Mouse (Mus musculus): ENCODE results near the gene Ercc1. TPM values are rescaled to one million over a fixed set of nuclear protein-coding genes. Genes with fewer than 3 reads are reported as not detected.
A peak's percentile ranks its signal among the peaks of the same experiment; 100 is the strongest.

Gene Ercc1
- total RNA-seq, 4 experiments from 2014 or later, result 27.1 to 33.7 (median 28.7) TPM

DNA sequence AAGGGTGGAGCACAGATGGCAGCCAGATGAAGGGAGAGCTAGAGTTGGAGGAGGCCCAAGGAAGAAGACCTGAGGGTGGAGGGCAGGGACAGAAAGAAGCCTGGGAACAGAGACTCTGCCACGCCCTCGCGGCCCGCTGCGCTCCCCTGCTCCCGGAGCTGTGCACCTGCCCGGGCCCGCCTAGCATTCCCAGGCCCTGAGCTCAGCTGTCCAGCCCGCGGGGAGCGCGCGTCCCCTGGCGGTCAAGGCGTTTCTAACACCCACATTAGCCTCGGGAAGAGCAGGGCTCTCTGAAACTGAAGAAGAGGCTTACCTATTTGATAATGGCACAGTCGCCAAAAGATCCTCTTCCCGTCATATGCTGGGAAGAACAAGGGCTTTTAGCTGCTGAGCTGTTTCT lies 19.3 kb downstream of the Ercc1 start:
- peak; percentile 61 to 77 for DNase-seq (ENCODE audit: low spot score in 2 of 2)

DNA sequence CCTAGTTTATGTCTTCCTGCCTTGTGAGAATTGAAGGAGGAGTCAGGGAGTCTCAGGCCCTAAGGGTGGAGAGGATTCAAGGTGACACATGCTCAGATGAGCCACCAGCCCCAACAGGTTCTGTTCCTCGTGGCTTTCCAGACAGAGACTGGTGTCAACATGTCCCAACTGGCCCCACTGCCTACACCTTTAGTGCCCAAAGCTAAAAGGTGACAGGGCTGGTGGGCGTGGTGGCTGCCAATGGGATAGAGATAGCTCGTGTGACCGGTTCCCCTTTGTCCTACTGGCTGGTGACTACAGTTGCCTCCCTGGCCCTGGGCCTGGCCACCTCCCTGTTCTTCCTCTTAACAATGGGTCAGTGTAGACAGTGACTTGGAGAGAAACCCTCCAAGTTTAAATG lies 20.8 kb downstream of the Ercc1 start:
- no peak for DNase-seq (ENCODE audit: low spot score in 2 of 2)

DNA sequence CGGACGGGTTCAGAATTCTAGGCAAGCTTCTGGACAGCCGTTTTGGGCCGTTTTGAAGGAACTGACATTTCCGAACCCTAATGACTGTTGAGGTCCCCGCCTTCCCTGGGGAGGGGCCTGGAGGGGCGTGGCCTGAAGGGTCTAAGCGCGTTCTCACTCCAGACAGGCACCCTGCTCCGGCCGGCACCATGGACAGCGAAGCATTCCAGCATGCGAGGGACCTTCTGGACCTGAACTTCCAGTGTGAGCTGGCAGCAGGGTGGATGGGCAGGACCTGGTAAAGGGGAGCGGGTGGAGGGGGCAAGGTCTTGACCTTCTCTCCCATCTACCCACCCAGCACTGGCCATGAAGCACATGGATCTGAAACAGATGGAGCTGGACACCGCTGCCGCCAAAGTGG lies 23.8 kb downstream of the Ercc1 start:
- DNase-seq (ENCODE audit: low spot score in 2 of 2), result no peak

DNA sequence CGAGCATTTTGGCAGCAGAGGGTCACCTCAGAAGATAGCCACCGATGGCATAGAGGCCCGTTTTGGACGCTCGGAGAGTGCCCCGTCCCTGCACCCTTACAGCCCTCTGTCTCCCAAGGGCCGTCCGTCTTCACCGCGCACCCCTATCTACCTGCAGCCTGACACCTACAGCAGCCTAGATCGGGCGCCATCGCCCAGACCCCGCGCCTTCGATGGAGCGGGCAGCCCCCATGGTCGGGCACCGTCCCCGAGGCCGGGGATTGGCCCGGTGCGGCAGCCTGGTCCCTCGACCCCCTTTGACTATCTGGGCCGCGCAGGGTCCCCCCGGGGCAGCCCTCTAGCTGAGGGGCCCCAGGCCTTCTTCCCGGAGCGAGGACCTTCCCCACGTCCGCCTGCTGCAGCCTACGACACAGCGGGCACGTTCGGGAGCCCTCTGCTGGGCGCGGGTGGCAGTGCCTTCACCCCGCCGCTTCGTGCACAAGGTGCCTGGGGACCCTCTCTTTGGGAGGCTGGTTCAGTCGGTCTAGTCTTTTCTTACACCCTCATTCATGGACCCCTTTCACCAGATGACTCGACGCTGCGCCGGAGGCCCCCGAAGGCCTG lies 25.3 kb downstream of the Ercc1 start:
- no peak for DNase-seq (ENCODE audit: low spot score in 2 of 2)

DNA sequence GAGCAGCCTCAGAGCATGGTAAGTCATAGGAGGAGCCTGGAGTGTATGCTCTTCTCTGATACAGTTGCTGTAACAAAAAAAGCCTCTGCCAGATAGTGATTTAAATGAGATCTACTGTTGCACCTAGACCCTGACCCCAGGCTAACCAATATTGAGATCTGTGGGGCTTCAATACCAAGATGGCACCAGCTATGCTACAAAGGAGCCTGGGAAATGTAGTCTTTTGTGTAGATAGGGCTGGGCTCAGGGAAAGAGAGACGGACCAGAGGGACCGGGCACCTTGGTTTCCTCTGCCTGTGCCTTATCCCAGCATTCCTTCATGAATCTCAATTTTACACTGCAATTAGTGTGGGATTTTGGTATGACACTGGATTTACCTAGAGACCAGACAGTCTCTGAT lies 28.8 kb downstream of the Ercc1 start:
- no peak for DNase-seq (ENCODE audit: low spot score in 2 of 2)

DNA sequence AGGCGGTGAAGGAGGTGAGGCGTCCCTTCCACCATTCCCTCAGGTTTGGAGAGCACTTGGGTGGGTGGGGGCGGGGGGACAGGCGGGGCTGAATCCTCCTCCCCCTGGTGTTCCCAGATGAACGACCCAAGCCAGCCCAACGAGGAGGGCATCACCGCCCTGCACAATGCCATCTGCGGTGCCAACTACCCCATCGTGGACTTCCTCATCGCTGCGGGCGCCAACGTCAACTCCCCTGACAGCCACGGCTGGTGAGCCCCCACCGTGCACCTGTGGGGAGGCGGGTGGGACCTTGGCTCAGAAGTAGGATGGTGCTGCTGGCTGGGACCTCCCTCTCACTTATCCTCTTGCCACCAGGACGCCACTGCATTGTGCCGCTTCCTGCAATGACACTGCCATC lies 30.8 kb downstream of the Ercc1 start:
- no peak for DNase-seq (ENCODE audit: low spot score in 2 of 2)

DNA sequence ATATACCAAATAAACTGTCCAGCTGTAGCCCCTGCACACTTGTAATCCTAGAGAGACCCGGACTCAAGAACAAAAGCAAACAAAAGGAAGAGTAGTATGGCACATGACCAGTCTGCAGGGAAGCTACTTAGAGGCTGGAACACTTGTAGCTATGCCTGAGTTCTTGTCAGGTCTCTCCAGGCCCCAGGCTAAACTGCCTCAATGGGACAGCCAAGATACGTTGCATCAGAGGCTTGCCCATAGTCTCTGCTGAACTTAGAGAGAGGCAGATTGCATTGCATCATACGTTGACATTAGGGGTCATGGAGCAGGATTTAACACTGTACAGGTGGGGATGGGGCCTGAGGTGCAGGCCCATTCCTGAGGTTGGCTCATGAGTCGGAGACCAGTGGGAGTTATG lies 31.4 kb downstream of the Ercc1 start:
- DNase-seq (ENCODE audit: low spot score in 2 of 2), result no peak

DNA sequence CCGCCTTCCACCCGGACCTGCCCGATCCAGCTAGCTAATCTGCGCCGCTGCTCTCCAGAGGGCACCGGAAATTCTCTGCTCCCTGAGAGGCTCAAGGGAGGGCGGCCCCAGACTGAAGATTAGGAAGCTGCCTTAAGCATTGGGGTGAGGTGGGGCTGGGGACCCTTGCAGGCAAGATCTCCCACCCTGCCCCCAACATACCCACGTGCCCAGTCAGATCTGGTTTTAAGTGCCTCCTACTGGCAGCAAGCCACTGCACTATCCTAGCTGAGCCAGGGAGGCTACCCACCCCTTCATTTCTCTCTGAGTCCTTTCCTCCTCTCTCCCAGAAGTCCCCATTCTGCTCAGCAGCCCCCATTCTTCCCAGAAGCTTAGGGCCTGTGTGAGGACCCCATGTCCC lies 33.5 kb downstream of the Ercc1 start:
- no peak for DNase-seq (ENCODE audit: low spot score in 2 of 2)

DNA sequence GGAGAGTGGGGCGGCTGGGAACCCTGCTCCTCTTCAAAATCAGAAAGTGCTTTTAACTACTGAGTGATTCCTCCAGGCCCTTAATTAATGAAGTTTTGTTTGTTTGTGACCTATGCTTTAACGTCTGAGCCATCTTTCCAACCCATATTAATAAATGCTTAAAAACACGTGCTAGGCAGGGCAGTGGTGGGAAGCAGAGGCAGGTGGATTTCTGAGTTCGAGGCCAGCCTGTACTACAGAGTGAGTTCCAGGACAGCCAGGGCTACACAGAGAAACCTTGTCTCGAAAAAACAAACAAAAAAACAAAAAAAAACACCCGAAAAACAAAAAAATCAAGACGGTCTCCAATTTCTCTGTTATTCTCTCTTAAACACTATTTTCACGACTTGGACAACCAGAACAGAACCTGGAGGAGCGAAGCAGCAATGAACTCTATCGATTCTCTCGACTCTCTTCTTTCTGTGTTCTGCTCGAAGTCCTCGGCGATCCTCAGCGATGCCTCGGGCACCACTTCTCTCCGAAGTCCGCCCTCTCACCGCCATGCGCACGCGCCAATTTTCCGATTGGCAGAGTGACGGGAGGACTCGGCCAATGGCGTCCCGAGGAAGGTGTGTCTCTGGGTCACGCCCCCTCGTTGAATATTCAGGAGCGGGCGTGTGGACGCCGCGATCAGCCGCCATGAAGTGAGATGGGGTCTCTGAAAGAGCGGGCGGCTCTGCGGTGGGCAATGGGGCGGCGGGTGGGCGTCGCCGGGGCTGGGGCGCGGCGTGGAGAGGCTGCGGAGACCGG lies 37.0 kb downstream of the Ercc1 start, which contains the start of gene Ercc2:
Gene Ercc2 (plus strand): TSS at position 634 of the 789 bp plus-strand sequence.
- DNase-seq (ENCODE audit: low spot score in 2 of 2), result peak; percentile 97

DNA sequence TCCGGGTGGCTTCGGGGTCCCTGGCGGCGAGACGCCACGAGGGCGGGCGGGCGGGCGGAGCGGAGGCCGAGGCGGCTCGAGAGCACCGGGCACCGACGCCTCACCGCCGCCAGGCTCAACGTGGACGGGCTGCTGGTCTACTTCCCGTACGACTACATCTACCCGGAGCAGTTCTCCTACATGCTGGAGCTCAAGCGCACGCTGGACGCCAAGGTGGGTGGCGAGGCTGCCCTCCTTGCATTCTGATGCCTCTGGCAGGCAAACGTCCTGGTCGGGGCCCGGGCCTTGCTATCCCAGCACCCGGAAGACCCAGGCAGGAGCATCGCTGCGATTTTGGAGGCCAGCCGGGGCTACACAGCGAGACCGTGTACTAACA lies 37.6 kb downstream of the Ercc1 start:
- DNase-seq (ENCODE audit: low spot score in 2 of 2), result no peak

DNA sequence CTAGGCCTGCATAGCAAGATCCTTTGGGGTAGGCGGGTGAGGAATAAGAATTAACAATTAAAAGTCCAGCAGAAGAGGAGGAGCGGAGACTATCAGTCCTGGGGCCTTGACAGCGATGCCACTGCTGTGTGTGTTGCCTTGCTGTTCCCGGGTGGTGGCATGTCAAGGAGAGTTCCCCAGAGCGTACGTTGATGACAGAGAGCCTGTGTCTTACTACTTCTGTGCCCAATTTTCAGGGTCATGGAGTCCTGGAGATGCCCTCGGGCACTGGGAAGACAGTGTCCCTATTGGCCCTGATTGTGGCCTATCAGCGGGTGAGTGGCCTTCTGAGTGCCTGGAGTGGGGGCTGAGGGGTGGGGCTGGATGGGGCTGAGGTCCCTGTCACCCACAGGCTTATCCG lies 39.1 kb downstream of the Ercc1 start:
- DNase-seq (ENCODE audit: low spot score in 2 of 2), result no peak

DNA sequence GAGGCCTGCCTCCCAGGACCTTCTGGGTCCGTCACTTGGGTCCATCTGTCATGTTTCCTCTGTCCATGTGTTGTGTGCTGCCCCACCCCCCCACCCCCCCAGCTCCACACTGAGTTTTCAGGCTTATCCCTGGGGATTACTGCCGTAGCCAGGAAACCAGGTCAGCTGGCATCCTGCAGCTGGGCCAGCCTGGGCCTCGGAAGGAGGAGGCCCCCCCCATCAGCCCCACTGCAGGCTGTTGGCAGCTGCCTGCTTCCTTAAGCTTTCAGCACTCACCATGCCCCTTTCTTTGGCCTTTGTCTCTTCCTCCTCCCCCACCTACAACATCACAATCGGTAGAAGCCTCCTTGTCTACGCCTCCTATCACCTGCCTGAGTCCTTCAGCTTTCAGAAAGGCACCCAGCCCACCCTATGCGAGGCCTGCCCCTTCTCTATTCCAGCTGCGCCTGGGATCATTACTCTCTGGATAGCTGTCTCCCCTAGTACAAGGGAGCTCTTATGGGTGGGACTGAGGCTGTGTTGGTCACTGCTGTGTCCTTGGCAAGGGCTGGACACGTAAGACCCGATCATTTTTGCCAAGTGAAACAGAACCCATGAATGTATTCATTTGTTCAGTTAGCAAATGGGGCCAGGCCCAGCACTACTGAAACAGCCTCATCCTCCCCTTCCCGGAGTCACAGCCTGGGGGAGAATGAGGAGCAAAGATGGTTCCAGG lies 44.3 kb downstream of the Ercc1 start:
- no peak for DNase-seq (ENCODE audit: low spot score in 2 of 2)

DNA sequence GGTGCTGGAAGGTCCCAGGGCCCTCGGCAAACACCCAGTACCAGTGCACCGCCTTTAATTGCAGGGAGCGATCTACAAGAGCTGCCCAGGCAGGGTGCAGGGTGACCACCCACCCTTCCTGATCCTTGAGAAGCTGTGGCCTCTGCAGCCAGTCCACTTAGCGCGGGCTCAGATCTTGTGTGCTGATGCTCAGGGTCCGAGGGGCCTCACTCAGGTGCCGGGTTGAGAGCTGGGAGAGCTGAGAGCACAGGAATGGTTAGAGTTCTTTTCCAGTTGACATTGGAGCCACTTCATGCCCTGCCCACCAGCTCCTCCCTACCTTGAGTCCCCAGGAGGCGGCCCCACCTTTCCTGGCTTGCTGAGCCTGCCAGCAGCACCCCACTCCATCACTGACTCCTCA lies 49.9 kb downstream of the Ercc1 start:
- DNase-seq (ENCODE audit: low spot score in 2 of 2), result no peak

DNA sequence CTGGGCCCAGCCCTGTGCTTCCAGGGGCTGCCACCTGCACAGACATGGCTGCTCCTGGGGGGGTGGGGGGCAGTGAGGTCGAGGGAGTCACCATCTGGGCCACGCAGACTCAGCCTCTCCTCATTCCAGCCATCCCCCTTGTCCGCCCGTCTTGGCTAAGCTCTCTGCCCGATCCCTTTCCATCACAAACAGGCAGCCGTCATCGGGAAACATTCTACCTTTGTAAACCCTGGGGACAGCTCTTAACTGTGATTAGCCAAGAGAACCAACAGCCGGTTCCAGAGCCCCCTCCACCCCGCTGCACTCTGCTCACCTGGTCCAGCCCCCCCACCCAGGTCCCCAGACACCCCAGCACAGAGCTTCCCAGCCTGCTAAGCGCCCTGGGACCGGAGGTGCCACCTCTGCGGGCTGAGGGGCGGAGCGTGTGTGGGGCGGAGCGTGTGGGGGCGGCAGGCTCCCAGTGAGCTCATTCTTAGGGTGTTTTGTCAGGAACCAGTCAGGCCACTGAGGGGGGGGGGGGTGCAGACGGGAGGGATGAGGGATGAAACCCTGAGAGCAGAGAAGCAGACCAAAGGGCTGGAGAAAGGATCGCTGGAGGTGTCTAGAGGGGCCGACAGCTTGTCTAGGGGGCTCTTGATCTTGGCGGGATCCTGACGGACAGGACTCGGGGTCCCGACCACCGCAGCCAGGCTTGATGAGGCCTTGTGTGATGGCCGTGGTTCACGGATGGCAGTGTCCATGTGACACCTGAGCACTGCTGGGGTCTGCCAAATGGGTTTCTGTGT lies 55.1 kb downstream of the Ercc1 start:
- no peak for DNase-seq (ENCODE audit: low spot score in 2 of 2)

DNA sequence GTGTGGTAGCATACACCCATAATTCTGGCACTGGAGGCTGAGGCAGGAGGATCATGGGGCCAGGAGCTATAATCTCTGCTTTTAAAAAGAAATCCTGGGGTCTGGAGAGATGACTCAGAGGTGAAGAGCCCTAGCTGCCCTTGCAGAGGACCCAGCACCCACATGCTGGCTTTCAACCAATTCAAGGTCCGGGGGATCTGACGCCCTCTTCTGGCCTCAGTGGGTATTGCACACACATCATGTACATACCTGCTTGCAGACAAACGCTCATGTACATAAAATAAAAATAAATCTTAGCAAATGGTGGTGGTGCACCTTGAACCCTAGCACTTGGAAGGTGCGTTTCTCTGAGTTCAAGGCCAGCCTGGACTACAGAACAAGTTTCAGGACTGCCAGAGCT lies 56.4 kb downstream of the Ercc1 start:
- no peak for DNase-seq (ENCODE audit: low spot score in 2 of 2)

DNA sequence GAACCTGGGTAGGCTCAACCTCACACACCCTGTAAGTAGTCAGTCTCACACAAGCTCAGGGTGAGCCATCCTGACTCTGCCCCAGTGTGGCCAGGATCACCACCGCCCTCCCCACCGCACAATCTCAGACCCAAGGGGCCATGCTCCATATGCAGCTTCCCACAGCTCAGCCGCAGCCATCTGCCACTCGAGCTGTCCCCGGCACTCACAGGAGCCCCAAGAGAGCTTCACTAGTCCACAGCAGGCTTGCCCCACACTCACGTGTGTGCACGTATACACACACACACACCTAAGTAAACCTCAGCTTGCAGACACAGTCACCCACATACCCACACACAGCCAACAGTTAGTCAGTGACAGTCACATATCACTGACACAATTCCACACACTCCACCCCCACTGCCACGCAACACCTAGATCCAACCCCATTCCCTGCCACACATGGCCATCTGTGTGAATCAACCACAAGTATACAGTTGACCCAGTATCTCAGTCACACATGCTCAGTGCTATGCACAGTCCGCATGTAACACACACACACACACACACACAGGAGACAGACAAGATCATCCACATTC lies 58.0 kb downstream of the Ercc1 start:
- DNase-seq (ENCODE audit: low spot score in 2 of 2), result no peak

DNA sequence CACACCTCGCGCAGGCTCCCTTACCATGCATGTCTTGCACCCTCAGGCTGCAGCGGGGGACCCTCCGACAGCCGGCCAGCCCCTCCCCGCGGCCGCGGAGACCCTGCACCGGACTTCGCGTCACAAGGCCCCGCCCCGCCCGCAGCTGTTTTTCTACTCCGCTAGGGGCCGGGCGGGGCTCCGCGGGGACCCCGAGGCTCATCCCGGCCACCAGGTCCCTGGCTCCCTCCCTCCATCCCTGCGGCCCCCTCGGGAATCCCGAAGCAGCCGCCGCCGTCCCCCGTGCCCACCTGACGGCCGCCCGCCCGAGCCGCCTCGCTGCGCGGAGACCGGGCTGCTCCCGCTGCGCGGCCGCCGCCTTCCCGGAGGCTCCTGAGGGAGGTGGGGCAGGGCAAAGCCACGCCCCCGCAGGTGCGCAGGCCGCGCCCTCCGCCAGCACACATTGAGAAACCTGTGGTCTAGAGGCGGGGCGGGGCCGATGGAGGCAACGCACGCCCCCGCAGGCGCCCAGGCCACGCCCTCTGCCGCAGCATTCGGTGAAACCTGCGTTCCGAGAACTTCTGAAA lies 59.2 kb downstream of the Ercc1 start, which contains the start of gene Klc3:
Gene Klc3 (minus strand): TSS at position 374 of the 566 bp plus-strand sequence.
- peak in 1 of 2 experiments; percentile 50 for DNase-seq (ENCODE audit: low spot score in 2 of 2)

DNA sequence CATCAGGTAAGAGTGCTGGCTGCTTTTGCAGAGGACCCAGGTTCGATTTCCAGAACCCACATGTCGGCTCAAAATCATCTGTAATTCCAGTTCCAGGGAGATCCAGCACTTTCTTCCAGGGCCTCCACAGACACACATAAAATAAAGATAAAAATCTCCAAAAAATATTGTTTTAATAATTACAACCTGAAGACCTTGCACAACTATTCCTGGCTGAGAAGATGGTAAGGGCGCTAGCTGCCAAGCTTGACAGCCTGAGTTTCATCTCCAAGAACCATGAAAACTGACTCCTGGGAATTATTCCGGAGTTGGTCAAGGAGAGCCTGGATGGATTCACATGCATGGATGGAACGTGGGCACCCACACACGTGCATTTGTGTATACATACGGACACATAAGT lies 59.9 kb downstream of the Ercc1 start, which contains the start of gene Ckm:
Gene Ckm (plus strand): TSS at position 301 of the 400 bp plus-strand sequence.
- DNase-seq (ENCODE audit: low spot score in 2 of 2), result no peak

DNA sequence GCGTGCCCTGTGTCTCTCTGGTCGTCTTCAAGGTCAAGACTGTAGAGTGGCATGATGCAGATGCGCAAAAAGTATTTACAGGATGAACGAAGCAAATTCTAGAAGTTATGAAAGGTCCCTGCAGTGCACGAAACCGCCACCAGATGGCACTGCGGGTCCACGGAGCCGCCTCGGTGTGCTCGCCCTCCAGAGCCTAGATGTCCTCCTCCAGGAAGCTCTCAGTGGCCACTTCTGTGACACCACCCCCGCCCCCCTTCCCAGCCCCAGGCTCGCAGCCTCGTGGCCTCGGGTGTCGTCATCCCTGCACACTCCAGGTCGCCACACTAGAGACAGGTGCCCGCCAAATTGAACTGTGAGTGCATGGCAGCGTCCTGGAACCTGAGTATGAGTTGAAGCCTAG lies 60.8 kb downstream of the Ercc1 start:
- DNase-seq (ENCODE audit: low spot score in 2 of 2), result peak; percentile 76 to 78
